Mouse (Mus musculus) forebrain, embryonic 15.5 days (tissue): ENCODE data around the gene Atg5. TPM values are rescaled to one million over a fixed set of nuclear protein-coding genes. Genes with fewer than 3 reads are reported as not detected.
"Not testable (repeated sequence)": the region's sequence is repeated elsewhere in the genome, so short reads cannot be mapped to it uniquely, and the experiment has no call there.

Experiments
- ATAC-seq: fragments of 200-750 bp; cut with Nextera tagmentation; replicated peaks from 2 replicates; pipeline ENCODE4 v1.8.0; 2017; ENCODE audit warnings: mild to moderate bottlenecking, moderate TSS enrichment, moderate library complexity
- H3K27ac ChIP-seq: fragments of 300-500 bp; sonication (generic); replicated peaks from 2 replicates; pipeline ENCODE4 v1.5.1; 2015; ENCODE audit warnings: mild to moderate bottlenecking, inconsistent platforms
- H3K27me3 ChIP-seq: fragments of 300-500 bp; sonication (generic); 2 replicates; pipeline ENCODE4 v1.6.1; 2015; ENCODE audit warnings: inconsistent platforms
- H3K36me3 ChIP-seq: fragments of 300-500 bp; sonication (generic); 2 replicates; pipeline ENCODE4 v1.6.1; 2015; ENCODE audit warnings: mild to moderate bottlenecking, inconsistent platforms
- H3K4me1 ChIP-seq: fragments of 300-500 bp; sonication (generic); 2 replicates; pipeline ENCODE4 v1.6.1; 2015; ENCODE audit warnings: inconsistent platforms
- H3K4me2 ChIP-seq: fragments of 300-500 bp; sonication (generic); replicated peaks from 2 replicates; pipeline ENCODE4 v1.6.1; 2015; ENCODE audit warnings: mild to moderate bottlenecking, inconsistent platforms
- H3K4me3 ChIP-seq: fragments of 300-500 bp; sonication (generic); 2 replicates; pipeline ENCODE4 v1.5.1; 2015; ENCODE audit warnings: mild to moderate bottlenecking, inconsistent platforms
- H3K9ac ChIP-seq: fragments of 300-500 bp; sonication (generic); replicated peaks from 2 replicates; pipeline ENCODE4 v1.6.1; 2015; ENCODE audit warnings: mild to moderate bottlenecking, inconsistent platforms
- H3K9me3 ChIP-seq: fragments of 300-500 bp; sonication (generic); 2 replicates; pipeline ENCODE4 v1.6.1; 2016; ENCODE audit warnings: inconsistent platforms
- WGBS: fragments of 180-500 bp; shearing (Covaris S2); methylation state at CpG from one replicate; pipeline ENCODE4 v1.1.7; 2015; ENCODE audit warnings: mixed read lengths; 5-methylcytosine and 5-hydroxymethylcytosine counted together
- polyA plus RNA-seq: library from polyadenylated mRNA; unstranded; fragments of >200 nt; fragmentation: Nextera tagmentation; extraction: Ambion mirVana; gene quantifications from 2 replicates; pipeline ENCODE4 v1.2.1, GENCODE M21; 2015

The Atg5 gene
- polyA plus RNA-seq, 1 experiment from 2014 or later, result 48.0 TPM

DNA sequence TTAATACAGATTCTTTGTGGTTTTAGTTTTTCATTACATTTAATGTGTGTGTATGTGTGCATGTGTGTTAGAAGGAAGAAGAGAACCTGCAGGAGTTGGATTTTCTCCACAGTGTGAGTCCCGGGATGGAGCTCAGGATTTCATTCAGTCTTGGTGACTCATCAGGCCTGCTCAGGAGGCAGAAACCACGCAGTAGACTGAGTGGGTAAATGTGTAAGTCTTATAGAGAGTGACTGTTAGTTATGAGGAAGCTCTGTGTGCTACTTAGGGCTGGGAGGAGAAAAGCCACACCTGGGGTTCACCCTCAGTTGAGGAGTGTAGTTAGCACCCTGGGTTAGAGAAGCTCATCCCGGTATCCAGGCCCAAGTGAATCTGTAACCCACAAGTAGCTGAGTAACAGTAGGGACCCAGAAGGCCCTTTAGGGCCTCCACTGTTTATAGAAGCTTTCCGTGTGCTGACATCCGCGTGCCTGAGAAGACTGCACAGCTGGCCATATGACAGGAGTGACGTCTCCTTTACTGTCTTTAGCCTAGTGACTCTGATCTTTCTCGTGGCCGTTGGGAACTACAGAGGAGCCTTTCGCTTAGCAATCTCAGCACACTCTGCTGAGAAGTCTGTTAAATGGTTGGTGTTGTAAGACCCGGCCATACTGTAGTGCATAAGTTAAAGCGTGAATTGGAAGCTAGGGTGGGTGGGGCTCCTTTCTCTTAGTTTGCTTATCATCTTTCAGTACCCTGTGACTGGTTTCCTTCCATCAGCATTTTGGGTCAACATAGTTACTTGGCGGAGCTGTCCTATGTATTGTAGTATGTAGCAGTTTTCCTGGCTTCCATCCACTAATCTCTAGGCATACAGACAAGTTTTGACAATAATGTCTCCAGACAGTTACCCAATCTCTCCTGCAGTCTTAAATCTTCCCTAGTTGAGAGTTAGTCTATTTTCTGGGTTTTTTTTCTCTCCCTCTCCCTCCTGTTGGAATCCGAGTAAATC lies 48.4 kb downstream of the Atg5 start:
- H3K36me3 ChIP-seq, result no peaks in the 10 kb centered on the region
- H3K4me3 ChIP-seq, result no peak overlapping the region
- no peaks in the 10 kb centered on the region for H3K4me1 ChIP-seq
- H3K27me3 ChIP-seq, result no peaks in the 10 kb centered on the region
- H3K9ac ChIP-seq, result no peak overlapping the region
- H3K9me3 ChIP-seq, result no peaks in the 10 kb centered on the region
- ATAC-seq, result no peak
- H3K4me2 ChIP-seq, result no peak overlapping the region
- no peak overlapping the region for H3K27ac ChIP-seq
- WGBS, result 87% methylated on average over 14 of the region's 14 CpGs

- H3K27me3 ChIP-seq, result no peaks in the 10 kb centered on the region
- no peaks in the 10 kb centered on the region for H3K4me1 ChIP-seq
- no peak for ATAC-seq
- H3K9ac ChIP-seq, result no peak overlapping the region
- H3K27ac ChIP-seq, result no peak overlapping the region
- H3K36me3 ChIP-seq, result no peaks in the 10 kb centered on the region
- H3K4me2 ChIP-seq, result no peak overlapping the region
- no peak overlapping the region for H3K4me3 ChIP-seq
- WGBS, result 82% methylated on average over 1 of the region's 1 CpGs
- H3K9me3 ChIP-seq, result no peaks in the 10 kb centered on the region
These were observed 54.0 kb downstream of the Atg5 start for GRCm38 (mm10) chr10:44322166-44322565.

- 89% methylated on average over 9 of the region's 9 CpGs for WGBS
- Histone ChIP-seq H3K36me3 (no peaks in the 10 kb centered on the region), H3K9me3 (no peaks in the 10 kb centered on the region), H3K4me1 (no peaks in the 10 kb centered on the region), H3K27me3 (no peaks in the 10 kb centered on the region), H3K4me2 (no peak overlapping the region), H3K9ac (no peak overlapping the region), H3K4me3 (no peak overlapping the region), H3K27ac (no peak overlapping the region)
- ATAC-seq, result no peak
These were observed 55.1 kb downstream of the Atg5 start for GRCm38 (mm10) chr10:44323070-44323775.

DNA sequence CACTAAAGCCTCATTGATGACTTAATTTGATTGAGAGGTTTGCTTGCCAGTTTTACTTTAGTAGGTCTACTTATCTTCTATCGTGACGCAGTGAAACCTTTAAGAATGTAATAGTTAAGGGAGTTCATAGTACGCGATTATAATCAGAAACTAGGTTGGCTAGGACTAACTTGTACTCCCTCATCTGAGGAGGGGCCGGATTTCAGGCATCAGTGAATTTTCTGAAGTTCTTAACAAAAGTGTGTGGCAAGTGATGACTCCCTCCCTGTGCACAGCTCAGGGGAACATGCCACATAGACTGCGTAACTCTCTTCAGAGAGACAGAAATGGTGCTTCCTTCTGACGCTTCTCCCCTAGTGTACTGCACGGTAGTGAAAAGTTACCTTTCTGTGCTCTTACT lies 55.7 kb downstream of the Atg5 start:
- H3K27me3 ChIP-seq, result no peaks in the 10 kb centered on the region
- no peaks in the 10 kb centered on the region for H3K36me3 ChIP-seq
- H3K9me3 ChIP-seq, result no peaks in the 10 kb centered on the region
- no peaks in the 10 kb centered on the region for H3K4me1 ChIP-seq
- 88% methylated on average over 8 of the region's 8 CpGs for WGBS
- no peak overlapping the region for H3K4me2 ChIP-seq
- H3K27ac ChIP-seq, result no peak overlapping the region
- no peak overlapping the region for H3K4me3 ChIP-seq
- no peak overlapping the region for H3K9ac ChIP-seq
- no peak for ATAC-seq

DNA sequence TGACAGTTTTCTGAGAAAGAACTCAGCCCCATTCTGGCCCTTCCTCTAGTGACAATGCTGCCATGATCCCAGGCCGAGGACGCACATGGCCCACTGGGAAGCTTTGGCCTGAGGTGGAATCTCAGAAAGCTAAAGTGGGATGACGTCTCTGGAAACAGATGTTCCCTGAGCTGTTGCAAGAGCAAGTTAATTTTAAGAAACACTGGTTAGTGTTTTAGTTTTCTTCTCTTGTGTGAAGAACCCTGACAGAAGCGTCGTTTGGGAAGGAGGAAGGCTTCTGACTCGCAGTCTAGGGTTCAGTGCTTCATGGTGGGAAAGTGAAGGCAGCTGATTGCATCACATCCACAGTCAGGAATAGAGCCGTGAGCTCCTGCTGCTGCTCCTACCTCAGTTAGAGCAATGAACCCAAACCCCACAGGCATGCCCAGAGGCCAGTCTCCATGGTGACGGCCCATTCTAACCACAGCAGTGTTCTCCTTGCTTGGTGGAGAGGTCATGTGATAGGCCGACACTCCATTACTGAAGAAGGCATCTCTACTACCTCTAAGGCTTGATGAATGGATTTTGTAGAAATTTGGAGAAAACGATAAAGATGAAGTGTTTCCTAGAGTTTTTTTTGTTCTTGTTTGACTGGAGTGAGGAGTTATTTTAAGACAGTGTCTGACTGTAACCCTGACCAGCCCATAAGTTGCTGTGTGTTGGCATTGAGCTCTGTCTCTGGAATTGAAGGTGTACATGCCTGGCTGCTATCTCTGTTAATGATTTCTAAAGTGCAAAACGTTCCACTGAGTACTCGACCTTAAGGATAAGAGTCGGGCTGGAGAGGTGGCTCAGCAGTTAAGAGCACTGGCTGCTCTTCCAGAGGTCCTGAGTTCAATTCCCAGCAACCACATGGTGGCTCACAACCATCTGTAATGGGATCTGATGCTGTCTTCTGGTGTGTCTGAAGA lies 57.7 kb downstream of the Atg5 start:
- H3K9ac ChIP-seq, result no peak overlapping the region
- H3K27me3 ChIP-seq, result no peaks in the 10 kb centered on the region
- H3K4me2 ChIP-seq, result no peak overlapping the region
- ATAC-seq, result no peak
- H3K27ac ChIP-seq, result no peak overlapping the region
- 75% methylated on average over 13 of the region's 13 CpGs for WGBS
- no peaks in the 10 kb centered on the region for H3K36me3 ChIP-seq
- no peak overlapping the region for H3K4me3 ChIP-seq
- no peaks in the 10 kb centered on the region for H3K4me1 ChIP-seq
- no peaks in the 10 kb centered on the region for H3K9me3 ChIP-seq

DNA sequence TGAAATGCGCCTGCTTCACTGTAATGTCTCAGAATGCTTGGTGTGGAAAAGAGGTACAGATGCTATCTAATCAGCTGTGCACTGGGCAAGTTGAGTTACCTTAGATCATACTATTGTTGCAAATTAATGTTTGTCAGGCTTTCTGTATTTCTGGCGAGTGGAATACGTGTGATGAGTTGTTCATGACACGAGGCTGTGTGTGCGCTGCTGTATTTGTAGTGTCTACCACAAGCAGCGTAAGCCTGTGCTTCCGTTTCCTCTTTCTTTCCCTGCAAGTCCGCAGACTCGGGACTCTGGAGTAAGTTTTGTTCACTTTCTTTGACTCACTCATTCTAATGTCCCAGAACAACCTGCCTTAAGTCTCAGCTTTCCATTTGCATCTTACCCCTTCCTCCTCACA lies 58.9 kb downstream of the Atg5 start:
- 94% methylated on average over 9 of the region's 9 CpGs for WGBS

GRCm38 (mm10) chr10:44328347-44328746 lies 60.2 kb downstream of the Atg5 start:
- Histone ChIP-seq H3K36me3 (no peaks in the 10 kb centered on the region), H3K27me3 (no peaks in the 10 kb centered on the region), H3K4me1 (no peaks in the 10 kb centered on the region), H3K27ac (no peak overlapping the region), H3K9me3 (no peaks in the 10 kb centered on the region), H3K4me2 (no peak overlapping the region), H3K4me3 (no peak overlapping the region), H3K9ac (no peak overlapping the region)
- WGBS, result 67% methylated on average over 3 of the region's 3 CpGs
- ATAC-seq, result no peak

More for the DNA sequence above, 58.9 kb downstream of the Atg5 start:
- H3K9ac ChIP-seq, result no peak overlapping the region
- no peaks in the 10 kb centered on the region for H3K27me3 ChIP-seq
- no peak overlapping the region for H3K4me2 ChIP-seq
- H3K4me1 ChIP-seq, result no peaks in the 10 kb centered on the region
- ATAC-seq, result no peak
- no peak overlapping the region for H3K27ac ChIP-seq
- H3K9me3 ChIP-seq, result no peaks in the 10 kb centered on the region
- no peak overlapping the region for H3K4me3 ChIP-seq
- no peaks in the 10 kb centered on the region for H3K36me3 ChIP-seq

GRCm38 (mm10) chr10:44330717-44331116 lies 62.6 kb downstream of the Atg5 start:
- no peaks in the 10 kb centered on the region for H3K9me3 ChIP-seq
- no peak overlapping the region for H3K27ac ChIP-seq
- no peaks in the 10 kb centered on the region for H3K27me3 ChIP-seq
- no peaks in the 10 kb centered on the region for H3K4me1 ChIP-seq
- H3K36me3 ChIP-seq, result no peaks in the 10 kb centered on the region
- WGBS, result 87% methylated on average over 1 of the region's 1 CpGs
- no peak overlapping the region for H3K4me2 ChIP-seq
- no peak for ATAC-seq
- no peak overlapping the region for H3K9ac ChIP-seq
- no peak overlapping the region for H3K4me3 ChIP-seq

DNA sequence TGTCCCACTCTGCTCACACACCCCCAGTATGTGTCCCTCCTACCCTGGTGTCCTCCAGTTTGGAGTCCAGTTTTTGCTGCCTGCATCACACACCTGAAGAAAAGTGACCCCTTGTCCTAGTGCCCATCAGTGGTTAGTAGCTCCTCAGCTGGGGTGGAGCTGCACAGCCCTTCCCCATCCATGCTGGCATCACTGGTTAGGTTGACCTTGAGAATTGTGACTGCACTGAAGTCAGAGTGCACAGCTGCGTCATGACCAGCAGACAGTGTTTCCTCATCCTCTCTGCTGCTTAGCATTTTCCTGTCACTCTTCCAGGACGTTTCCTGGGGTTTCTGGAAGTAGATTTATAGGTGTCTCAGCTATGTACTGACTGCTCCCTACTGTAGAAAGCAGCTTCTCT lies 63.3 kb downstream of the Atg5 start:
- Histone ChIP-seq H3K9ac (no peak overlapping the region), H3K27ac (no peak overlapping the region), H3K9me3 (no peaks in the 10 kb centered on the region), H3K4me1 (no peaks in the 10 kb centered on the region), H3K27me3 (no peaks in the 10 kb centered on the region), H3K4me3 (no peak overlapping the region), H3K36me3 (no peaks in the 10 kb centered on the region), H3K4me2 (no peak overlapping the region)
- ATAC-seq, result no peak
- WGBS, result 79% methylated on average over 2 of the region's 2 CpGs

- not testable (repeated sequence) for H3K36me3 ChIP-seq, H3K9me3 ChIP-seq
These were observed 64.5 kb downstream of the Atg5 start for GRCm38 (mm10) chr10:44332656-44333055.

GRCm38 (mm10) chr10:44336641-44337382 lies 68.7 kb downstream of the Atg5 start:
- not testable (repeated sequence) for H3K4me2 ChIP-seq, H3K36me3 ChIP-seq, H3K4me3 ChIP-seq, H3K4me1 ChIP-seq, H3K9ac ChIP-seq, H3K27me3 ChIP-seq, H3K27ac ChIP-seq, H3K9me3 ChIP-seq, ATAC-seq
- WGBS, result 79% methylated on average over 3 of the region's 3 CpGs

More at GRCm38 (mm10) chr10:44332656-44333055, 64.5 kb downstream of the Atg5 start:
- not testable (repeated sequence) for H3K27me3 ChIP-seq, H3K27ac ChIP-seq, H3K4me3 ChIP-seq, H3K9ac ChIP-seq, H3K4me2 ChIP-seq, H3K4me1 ChIP-seq, ATAC-seq
- 83% methylated on average over 3 of the region's 3 CpGs for WGBS
